Mouse (Mus musculus): Measurements from ENCODE around the gene Pif1. TPM values are rescaled to one million over a fixed set of nuclear protein-coding genes. Genes with fewer than 3 reads are reported as not detected.
A peak's percentile ranks its signal among the peaks of the same experiment; 100 is the strongest.

The Pif1 gene
- polyA plus RNA-seq, 1 experiment from 2014 or later, result 15.8 TPM

DNA sequence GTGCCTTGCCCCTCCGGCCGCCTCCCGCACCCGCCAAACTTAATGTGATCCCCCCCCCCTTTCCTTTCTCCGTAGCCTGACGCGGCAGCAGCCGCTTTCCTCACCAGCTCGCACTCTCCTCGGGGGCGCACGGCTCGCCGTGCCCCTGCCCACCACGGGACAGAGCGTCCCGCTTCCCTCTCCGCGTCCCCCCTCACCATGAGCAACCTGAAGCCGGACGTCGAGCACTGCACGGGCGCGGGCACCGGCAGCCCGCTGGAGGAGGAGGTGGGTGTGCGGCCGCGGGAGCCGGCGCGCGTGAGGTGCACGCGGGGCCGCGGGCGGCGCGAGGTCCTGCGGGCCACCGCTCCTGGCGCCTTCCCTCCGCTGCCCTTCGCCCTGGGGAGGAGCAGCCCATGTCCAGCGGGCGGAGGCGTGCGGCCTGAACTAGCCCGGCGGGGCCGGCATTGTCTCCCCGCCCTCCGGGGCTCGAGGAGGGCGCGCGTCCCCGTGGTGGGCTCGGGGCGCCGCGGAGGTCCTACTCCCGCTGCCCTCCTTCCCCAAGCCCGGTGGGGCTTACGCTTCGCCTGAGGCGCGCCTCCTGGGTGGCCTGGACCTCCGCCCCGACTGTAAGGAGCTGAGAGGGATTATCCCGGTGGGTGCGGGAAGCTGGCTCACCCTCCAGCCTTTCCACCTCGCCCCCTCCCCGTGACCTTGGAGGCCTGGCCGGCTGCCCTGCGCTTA is 43.8 kb downstream of the Pif1 start:
- Histone ChIP-seq H3K27ac (no peak overlapping the region), H3K27me3 (replicated peaks) (peaks cover 47% of the 10 kb centered on the region)
- WGBS, result under 1% methylated on average over 71 of the region's 78 CpGs

DNA sequence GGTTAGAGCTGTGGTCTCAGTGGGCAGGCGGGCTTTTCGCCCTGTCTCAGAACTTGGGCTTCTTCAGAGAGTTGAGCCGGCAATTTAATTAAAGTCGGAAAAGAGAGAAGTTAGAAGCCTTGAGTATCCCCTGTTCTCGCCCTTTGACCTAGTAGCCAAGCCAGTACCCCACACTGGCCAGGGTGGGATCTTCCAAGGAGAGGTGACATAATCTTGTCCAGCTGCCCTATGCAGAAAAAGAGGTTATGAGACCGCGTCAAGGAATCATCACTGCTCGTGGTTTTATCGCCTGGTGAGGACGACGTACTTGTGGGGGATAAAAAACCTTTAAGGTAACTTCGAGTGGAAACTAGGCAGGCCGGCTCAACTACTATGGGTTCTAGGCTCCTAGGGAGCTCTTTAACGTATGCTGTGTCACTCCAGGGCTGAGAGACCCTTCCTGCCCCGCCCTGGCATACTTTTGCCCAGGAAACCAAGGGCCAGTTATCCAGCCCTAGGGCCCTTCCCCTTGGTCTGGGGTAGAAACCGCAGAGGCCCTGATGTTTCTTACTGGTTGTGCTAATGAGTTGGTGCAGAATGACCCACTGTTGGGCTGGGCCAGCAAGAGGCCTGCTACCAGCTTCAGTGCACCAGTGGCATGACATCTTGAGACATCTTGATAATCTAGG is 44.5 kb downstream of the Pif1 start:
- no peaks in the 10 kb centered on the region for H3K9me3 ChIP-seq
- WGBS, result 10% methylated on average over 16 of the region's 16 CpGs
- peaks cover 47% of the 10 kb centered on the region for H3K27me3 ChIP-seq (replicated peaks)
- H3K4me3 ChIP-seq, result peak overlapping the region; percentile 66
- peaks cover 16% of the 10 kb centered on the region for H3K4me1 ChIP-seq
- H3K27ac ChIP-seq, result no peak overlapping the region
- no peaks in the 10 kb centered on the region for H3K36me3 ChIP-seq
- no peak for ATAC-seq (ENCODE audit: low FRiP score, low read depth)
- peak overlapping the region; percentile 66 for H3K9ac ChIP-seq
- H3K4me2 ChIP-seq (replicated peaks), result peak overlapping the region; percentile 99

More for the DNA sequence above, 43.8 kb downstream of the Pif1 start:
- H3K4me2 ChIP-seq (replicated peaks), result peak overlapping the region; percentile 99
- H3K9me3 ChIP-seq, result no peaks in the 10 kb centered on the region
- H3K36me3 ChIP-seq, result no peaks in the 10 kb centered on the region
- H3K9ac ChIP-seq, result peak overlapping the region; percentile 66
- peaks cover 16% of the 10 kb centered on the region for H3K4me1 ChIP-seq
- H3K4me3 ChIP-seq, result peak overlapping the region; percentile 66
- ATAC-seq (ENCODE audit: low FRiP score, low read depth), result peak; percentile 76

DNA sequence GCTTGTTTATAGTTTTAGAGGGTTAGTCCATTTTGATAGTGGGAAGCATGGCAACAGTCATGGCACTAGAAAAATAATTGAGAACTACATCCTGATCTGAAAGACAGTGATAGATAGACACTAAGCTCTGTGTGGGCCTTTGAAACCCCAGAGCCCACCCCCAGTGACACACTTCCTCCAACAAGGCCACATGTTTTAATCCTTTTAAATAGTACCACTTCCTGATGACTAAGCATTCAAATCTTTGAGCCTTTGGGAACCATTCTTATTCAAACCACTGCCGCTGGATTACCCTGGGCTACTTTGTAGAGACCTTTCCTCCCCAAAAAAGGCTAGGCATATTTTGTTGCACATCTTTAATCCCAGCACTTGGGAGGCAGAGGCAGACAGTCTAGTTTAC is 48.8 kb downstream of the Pif1 start:
- Histone ChIP-seq H3K9ac (no peak overlapping the region), H3K27ac (no peak overlapping the region), H3K36me3 (no peaks in the 10 kb centered on the region), H3K4me3 (no peak overlapping the region), H3K4me2 (replicated peaks) (no peak overlapping the region), H3K9me3 (no peaks in the 10 kb centered on the region), H3K4me1 (peaks cover 6% of the 10 kb centered on the region), H3K27me3 (replicated peaks) (peaks cover 19% of the 10 kb centered on the region)
- no peak for ATAC-seq (ENCODE audit: low FRiP score, low read depth)
- WGBS, result 74% methylated on average over 1 of the region's 1 CpGs

DNA sequence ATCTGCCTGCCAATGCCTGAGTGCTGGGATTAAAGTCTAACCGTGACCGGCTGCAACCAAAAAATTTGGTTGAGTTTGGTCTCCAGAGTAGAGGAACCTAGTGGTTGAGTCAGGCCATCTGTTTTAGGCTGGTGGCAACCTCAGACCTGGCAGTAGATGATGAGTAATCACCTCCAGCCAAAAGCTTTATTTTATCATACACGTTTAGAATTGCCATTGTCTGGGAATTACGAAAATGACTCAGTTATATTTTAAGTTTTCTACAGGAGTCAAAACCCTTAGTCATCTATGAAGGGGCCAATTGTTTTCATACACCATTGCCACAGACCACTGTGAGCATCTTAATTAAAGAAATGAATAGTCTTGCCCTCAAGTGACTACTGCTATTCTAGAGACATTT is 50.0 kb downstream of the Pif1 start:
- Histone ChIP-seq H3K4me1 (peaks cover 5% of the 10 kb centered on the region; the same call in 1 of the 2 replicates), H3K4me2 (replicated peaks) (no peak overlapping the region), H3K27me3 (replicated peaks) (peaks cover 7% of the 10 kb centered on the region; the same call in 1 of the 2 replicates), H3K27ac (no peak overlapping the region), H3K9ac (no peak overlapping the region), H3K36me3 (no peaks in the 10 kb centered on the region), H3K9me3 (no peaks in the 10 kb centered on the region), H3K4me3 (no peak overlapping the region)
- ATAC-seq (ENCODE audit: low FRiP score, low read depth), result no peak
- 93% methylated on average over 4 of the region's 4 CpGs for WGBS

DNA sequence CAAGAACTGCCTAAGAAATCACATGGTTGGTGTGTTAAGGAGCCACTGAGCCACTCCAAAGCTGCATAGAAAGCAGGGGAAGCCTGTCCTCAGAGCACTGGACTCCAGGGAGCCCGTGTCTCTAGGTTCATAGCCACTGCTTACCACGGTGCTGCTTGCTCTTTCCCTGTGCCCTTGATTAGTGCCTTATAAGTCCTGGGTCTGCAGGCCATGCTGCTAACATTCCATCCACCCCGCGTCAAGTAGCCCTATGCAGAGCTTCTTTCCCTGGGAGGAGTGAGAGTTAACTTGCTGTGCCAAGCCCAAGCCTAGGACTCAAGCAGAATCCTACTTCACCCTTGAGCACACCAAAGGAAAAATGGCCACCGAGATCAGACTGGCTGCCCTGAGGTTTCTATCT is 52.1 kb downstream of the Pif1 start:
- 56% methylated on average over 5 of the region's 5 CpGs for WGBS
- H3K4me1 ChIP-seq, result peaks cover 7% of the 10 kb centered on the region; the same call in 1 of the 2 replicates
- H3K9ac ChIP-seq, result no peak overlapping the region
- no peaks in the 10 kb centered on the region for H3K9me3 ChIP-seq
- ATAC-seq (ENCODE audit: low FRiP score, low read depth), result no peak
- H3K27me3 ChIP-seq (replicated peaks), result 0 out of 2 replicates have a peak, but pooled peaks cover 3% of the 10 kb centered on the region
- H3K36me3 ChIP-seq, result no peaks in the 10 kb centered on the region
- no peak overlapping the region for H3K27ac ChIP-seq
- no peak overlapping the region for H3K4me2 ChIP-seq (replicated peaks)
- no peak overlapping the region for H3K4me3 ChIP-seq

DNA sequence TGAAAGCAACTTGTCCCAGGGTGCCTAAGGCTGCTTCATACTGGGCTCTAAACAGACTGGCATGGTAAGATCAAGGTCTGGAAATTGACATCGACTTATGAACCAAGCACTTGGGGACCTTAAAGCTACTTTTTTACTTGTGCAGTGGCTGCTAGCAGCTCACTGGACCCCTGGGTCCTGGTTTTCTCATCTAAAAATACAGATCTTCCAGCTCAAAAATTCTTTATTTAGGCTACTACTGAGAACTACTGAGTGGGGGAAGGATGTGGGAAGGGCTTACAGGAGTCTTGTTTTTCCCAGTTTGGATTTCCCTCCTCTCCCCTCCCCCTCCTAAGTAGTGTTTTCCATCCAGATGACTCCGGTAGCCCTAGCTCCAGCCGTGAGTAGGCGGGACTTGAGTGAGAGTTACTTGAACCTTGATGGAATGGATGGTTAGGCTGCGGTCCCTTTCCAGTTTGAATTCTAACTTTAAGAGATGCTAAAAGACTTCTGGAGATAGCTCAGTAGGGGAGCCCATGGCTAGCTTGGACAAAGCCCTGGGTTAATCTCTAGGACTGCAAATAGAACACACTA is 54.0 kb downstream of the Pif1 start:
- H3K27ac ChIP-seq, result no peak overlapping the region
- ATAC-seq (ENCODE audit: low FRiP score, low read depth), result no peak
- no peaks in the 10 kb centered on the region for H3K36me3 ChIP-seq
- no peak overlapping the region for H3K4me3 ChIP-seq
- no peak overlapping the region for H3K9ac ChIP-seq
- peak overlapping the region; percentile 30; the same call in 1 of the 2 replicates for H3K4me2 ChIP-seq (replicated peaks)
- 0 out of 2 replicates have a peak, but pooled peaks cover 3% of the 10 kb centered on the region for H3K27me3 ChIP-seq (replicated peaks)
- H3K4me1 ChIP-seq, result peaks cover 7% of the 10 kb centered on the region; the same call in 1 of the 2 replicates
- H3K9me3 ChIP-seq, result no peaks in the 10 kb centered on the region
- 7% methylated on average over 5 of the region's 5 CpGs for WGBS

DNA sequence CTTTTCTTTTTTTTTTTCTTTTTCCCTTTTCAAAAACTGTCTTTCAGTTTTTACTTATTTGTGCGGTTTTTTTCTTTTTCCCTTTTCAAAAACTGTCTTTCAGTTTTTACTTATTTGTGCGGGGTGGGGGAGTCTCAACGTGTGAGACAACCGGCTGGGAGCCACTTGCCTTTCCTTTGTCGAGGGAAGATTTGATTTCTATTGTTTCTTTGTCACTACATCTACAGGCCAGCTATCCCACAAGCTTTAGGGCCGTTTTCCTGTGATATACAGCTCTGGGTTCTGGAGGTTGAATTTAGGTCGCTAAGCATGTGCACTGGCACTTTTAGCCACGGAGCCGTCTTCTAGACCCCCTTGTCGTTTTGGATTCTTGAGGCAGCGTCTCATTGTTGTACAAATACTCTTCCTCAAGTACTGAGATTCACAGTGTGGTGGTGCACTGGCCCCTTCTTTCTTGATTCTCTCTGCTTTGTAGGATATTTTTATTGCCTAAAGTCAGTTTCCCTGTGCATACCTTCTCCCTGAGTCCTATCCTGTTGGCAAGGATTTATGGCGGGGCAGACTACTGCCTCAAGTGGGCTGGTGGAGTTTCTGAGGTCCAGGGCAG is 54.6 kb downstream of the Pif1 start:
- WGBS, result 3% methylated on average over 12 of the region's 12 CpGs
- Histone ChIP-seq H3K4me2 (replicated peaks) (peak overlapping the region; percentile 35; the same call in 1 of the 2 replicates), H3K4me1 (peaks cover 7% of the 10 kb centered on the region; the same call in 1 of the 2 replicates), H3K4me3 (no peak overlapping the region), H3K9me3 (no peaks in the 10 kb centered on the region), H3K27me3 (replicated peaks) (0 out of 2 replicates have a peak, but pooled peaks cover 3% of the 10 kb centered on the region), H3K9ac (no peak overlapping the region), H3K36me3 (no peaks in the 10 kb centered on the region), H3K27ac (no peak overlapping the region)
- ATAC-seq (ENCODE audit: low FRiP score, low read depth), result no peak

DNA sequence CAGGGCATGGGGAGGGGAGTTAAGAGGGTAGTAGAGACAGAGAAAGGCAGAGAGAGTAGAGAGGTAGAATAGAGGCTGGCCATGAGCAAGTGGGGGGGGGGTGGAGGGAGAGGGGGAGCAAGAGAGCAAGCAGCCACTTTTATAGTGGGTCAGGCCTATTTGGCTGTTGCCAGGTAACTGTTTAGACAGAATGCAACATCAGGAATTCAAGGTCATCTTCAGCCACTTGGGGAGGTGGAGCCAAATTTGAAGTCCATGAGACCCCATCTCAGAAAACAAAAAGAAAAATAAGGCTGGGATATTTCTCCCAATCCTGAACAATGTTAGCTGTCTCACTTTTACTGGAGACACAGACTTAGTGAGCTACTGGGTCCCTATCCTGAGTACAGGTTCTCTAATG is 55.6 kb downstream of the Pif1 start:
- no peak for ATAC-seq (ENCODE audit: low FRiP score, low read depth)
- H3K9me3 ChIP-seq, result no peaks in the 10 kb centered on the region

DNA sequence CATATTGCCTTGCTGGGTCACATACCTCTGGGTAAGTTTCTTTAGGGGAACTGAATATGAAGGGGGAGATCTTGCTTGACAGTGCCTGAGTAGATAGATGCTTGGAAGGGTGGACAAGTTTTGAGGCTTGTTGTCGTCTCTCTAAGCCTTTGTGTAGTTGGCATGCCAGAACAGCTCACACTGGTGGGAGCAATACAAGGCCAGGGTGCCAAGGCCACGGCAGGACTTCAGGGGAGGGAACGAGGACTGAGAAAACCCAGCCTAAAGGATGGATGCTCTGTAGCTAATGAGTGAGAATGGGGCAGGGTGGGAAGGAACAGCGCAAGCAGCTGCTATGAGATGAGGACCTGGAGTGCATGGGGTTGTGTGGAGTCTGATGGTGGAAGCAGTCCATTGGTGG is 58.0 kb downstream of the Pif1 start:
- no peak for ATAC-seq (ENCODE audit: low FRiP score, low read depth)
- peaks cover 7% of the 10 kb centered on the region; the same call in 1 of the 2 replicates for H3K4me1 ChIP-seq
- no peak overlapping the region for H3K9ac ChIP-seq
- no peak overlapping the region for H3K4me2 ChIP-seq (replicated peaks)
- H3K4me3 ChIP-seq, result no peak overlapping the region
- no peak overlapping the region for H3K27ac ChIP-seq
- H3K9me3 ChIP-seq, result no peaks in the 10 kb centered on the region
- 91% methylated on average over 4 of the region's 4 CpGs for WGBS
- no peaks in the 10 kb centered on the region for H3K27me3 ChIP-seq (replicated peaks)
- no peaks in the 10 kb centered on the region for H3K36me3 ChIP-seq

More for the DNA sequence above, 55.6 kb downstream of the Pif1 start:
- H3K4me2 ChIP-seq (replicated peaks), result no peak overlapping the region
- H3K9ac ChIP-seq, result no peak overlapping the region
- H3K36me3 ChIP-seq, result no peaks in the 10 kb centered on the region
- H3K4me3 ChIP-seq, result no peak overlapping the region
- 0 out of 2 replicates have a peak, but pooled peaks cover 3% of the 10 kb centered on the region for H3K27me3 ChIP-seq (replicated peaks)
- no peak overlapping the region for H3K27ac ChIP-seq
- peaks cover 7% of the 10 kb centered on the region; the same call in 1 of the 2 replicates for H3K4me1 ChIP-seq

Other genes with a start within 250 kb of the Pif1 start
- 14.6 and 15.4 TPM in 2 replicates for gene Pdcd7, start 241.1 kb upstream of the Pif1 start, polyA plus RNA-seq (2016; fragmentation: Nextera tagmentation; extraction: Ambion mirVana)
- gene Ubap1l, start 226.1 kb upstream of the Pif1 start, polyA plus RNA-seq (2016; fragmentation: Nextera tagmentation; extraction: Ambion mirVana), result 0.68 and 1.6 TPM in 2 replicates
- gene Kbtbd13, start 195.5 kb upstream of the Pif1 start, polyA plus RNA-seq (2016; fragmentation: Nextera tagmentation; extraction: Ambion mirVana), result 0.81 and 0.86 TPM in 2 replicates
- gene Rasl12, start 188.7 kb upstream of the Pif1 start, polyA plus RNA-seq (2016; fragmentation: Nextera tagmentation; extraction: Ambion mirVana), result 6.6 and 8.3 TPM in 2 replicates
- not detected in 2 replicates for gene Slc51b, start 164.2 kb upstream of the Pif1 start, polyA plus RNA-seq (2016; fragmentation: Nextera tagmentation; extraction: Ambion mirVana)
- gene Mtfmt, start 151.4 kb upstream of the Pif1 start, polyA plus RNA-seq (2016; fragmentation: Nextera tagmentation; extraction: Ambion mirVana), result 23.5 and 24.9 TPM in 2 replicates
- gene Spg21, start 126.2 kb upstream of the Pif1 start, polyA plus RNA-seq (2016; fragmentation: Nextera tagmentation; extraction: Ambion mirVana), result 125 and 129 TPM in 2 replicates
- 0.38 TPM in 1 of 2 replicates, not detected in the other for gene Ankdd1a, start 67.0 kb upstream of the Pif1 start, polyA plus RNA-seq (2016; fragmentation: Nextera tagmentation; extraction: Ambion mirVana)
- gene Plekho2, start 7.1 kb upstream of the Pif1 start, polyA plus RNA-seq (2016; fragmentation: Nextera tagmentation; extraction: Ambion mirVana), result 11.6 and 12.4 TPM in 2 replicates
- 10.2 and 10.3 TPM in 2 replicates for gene Rbpms2, start 42.5 kb downstream of the Pif1 start, polyA plus RNA-seq (2016; fragmentation: Nextera tagmentation; extraction: Ambion mirVana)
- 331 and 337 TPM in 2 replicates for gene Oaz2, start 80.8 kb downstream of the Pif1 start, polyA plus RNA-seq (2016; fragmentation: Nextera tagmentation; extraction: Ambion mirVana)
- 12.1 and 12.8 TPM in 2 replicates for gene Zfp609, start 240.4 kb downstream of the Pif1 start, polyA plus RNA-seq (2016; fragmentation: Nextera tagmentation; extraction: Ambion mirVana)

Measured in neural tube, embryonic 12.5 days (tissue).